Mouse (Mus musculus) heart, adult 8-10 months (tissue): Measurements from ENCODE around the gene Fam71b. TPM values are rescaled to one million over a fixed set of nuclear protein-coding genes. Genes with fewer than 3 reads are reported as not detected.

Experiments
- DNase-seq: peaks from one replicate; pipeline ENCODE4 v3.0.0; 2022; ENCODE audit warnings: low spot score
- total RNA-seq, 4 experiments: library from RNA; stranded (reverse); gene quantifications; 2 replicates each; pipeline ENCODE4 v1.2.4; 2022

The Fam71b gene
- total RNA-seq, result not detected

DNA sequence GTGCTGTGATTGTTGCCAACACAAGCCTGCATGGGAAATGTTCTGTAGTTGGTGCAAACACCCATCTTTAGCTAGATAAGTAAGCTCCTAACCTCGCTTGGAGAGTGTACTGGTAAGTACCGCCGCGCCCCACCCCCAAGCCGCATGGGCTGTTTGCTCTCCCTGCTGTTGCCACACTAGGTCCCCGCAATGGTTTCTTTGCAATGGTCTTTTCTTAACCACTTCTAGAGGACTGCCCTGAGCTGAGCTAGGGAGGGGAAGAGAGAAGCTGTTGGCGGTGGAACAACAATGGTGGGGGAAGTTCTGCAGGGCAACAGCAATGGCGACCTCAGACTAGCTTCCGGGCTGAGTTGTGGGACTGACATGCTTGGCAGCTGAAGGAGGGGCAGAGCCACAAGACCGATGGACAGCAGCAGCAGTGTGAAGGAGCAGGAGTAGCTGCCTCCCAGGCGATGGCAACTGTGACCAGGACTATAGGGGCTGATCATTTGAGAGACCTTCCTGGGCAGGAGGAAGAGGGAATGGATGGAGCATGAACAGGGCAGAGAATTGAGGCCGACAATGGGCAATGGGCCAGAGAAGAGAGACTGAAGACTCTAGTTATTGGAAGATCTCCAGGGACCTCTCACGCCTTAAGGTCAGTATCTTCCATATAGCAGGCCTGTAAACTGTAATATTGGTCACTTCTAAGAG lies at the start of gene Fam71b:
Gene Fam71b, plus strand, starts transcription at position 393 of the 693 bp plus-strand sequence.
- DNase-seq, result no peak

DNA sequence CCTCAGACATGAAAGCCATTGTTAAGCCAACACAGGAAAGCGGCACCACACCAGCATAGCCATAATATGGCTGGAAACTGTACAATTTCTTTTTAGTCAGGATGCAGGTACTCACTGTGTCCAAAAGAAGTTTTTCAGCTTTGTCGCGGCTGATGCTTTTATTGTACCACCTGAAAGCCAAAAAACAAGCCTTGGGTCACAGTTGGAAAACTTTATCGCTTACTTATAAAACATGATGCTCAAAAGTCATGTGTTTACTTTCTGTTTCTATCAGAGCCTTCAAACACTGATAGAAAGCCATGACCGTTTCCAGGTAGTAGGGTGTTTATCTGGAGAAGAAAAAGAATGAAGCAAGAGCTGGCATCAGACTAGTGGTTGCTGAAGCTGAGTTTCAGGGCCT lies 48.6 kb upstream of the Fam71b start:
- no peak for DNase-seq

DNA sequence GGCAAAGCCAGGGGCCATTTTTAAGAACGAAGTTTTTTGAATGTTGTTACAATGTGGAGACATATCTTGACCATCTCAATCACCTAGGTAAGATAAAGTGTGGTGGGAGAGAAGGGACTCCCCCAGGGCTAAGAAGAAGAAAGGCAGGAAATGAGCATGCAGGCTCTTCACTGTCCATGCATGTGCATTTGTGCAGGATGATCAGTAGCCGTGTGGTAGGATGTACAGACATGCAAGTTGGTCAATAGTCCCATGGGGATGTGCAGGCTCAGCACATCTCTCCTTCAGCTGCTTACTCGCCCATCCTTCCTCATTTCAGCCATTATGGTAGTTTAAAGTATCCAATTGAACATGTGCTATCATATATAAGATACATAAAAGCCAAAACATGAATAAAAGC lies 47.9 kb upstream of the Fam71b start:
- no peak for DNase-seq

DNA sequence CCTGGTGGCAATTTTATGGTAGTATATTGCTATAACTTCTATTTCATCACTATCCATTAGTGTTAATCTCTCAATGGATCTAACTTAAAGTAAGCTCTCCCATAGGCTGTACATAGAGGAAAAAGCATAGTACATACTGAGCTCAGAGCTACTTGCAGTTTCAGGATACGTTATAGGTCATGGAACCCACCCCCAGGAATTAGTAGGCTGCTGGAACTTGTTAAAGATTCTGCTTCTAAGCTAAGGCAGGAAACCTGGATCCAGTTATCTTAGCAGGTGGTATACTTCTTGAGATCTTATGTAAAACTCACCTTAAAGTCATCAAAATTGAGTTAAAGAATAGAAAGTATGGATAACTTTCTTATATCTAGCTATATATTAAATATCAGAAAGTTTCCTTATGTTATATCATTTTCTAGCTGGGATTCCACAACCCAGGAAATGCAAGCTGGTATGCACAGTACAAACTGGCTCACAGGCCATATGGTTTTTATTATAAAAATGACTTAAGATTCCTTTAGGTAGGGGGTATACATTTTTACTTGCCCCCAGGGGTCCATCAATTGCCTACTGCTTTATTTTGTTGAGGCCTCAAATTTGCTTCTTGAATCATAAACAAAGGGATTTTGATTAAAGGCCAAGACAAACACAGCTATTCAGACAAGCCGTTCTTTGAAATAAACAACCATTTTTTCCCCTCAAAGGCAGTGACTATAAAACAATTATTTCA lies 46.5 kb upstream of the Fam71b start:
- no peak for DNase-seq

DNA sequence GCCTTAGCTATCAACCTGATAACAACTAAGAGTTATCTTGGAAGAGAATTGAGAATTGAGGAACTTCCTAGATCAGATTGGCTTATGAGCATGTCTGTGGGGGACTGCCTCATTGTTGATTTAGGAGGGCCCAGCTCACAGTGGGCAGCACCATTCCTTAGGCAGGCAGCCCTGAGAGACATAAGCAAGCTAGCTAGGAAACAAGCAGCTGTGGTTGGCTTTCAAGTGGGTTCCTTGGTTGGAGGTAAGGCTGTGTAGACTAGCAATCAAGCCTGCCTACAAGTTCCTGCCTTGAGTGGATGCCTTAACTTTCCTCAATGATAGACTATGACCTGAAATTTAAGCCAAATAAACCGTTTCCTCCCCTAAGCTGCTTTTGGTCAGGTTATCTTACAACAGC lies 38.0 kb upstream of the Fam71b start:
- no peak for DNase-seq

DNA sequence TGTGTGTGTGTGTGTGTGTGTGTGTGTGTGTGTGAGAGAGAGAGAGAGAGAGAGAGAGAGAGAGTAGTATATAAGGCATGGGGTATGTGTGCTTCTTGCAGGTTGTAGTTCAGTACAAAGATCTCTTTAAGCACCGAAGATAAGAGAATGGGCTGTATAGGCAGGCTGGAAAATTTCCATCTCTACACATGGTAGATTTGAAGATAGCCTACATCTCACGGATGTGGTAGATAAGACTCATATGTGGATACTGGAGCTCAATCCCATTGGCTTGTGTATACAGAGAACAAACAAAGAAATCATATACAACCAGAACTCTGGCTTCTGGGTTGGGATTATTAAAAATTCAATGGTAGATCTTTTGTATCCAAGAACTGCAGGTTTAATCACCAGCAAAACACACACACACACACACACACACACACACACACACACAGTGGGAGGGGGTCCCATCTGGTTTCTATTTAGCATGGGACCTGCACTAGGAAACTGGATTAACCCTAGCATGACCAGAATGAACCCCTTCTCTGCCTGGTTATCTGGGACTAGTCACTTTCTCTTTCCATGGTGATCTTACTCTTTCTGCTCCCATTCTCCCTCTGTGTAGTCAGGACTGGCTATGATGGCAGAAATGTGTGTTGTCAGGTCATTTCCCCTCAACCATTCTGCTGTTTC lies 35.2 kb upstream of the Fam71b start:
- DNase-seq, result no peak

DNA sequence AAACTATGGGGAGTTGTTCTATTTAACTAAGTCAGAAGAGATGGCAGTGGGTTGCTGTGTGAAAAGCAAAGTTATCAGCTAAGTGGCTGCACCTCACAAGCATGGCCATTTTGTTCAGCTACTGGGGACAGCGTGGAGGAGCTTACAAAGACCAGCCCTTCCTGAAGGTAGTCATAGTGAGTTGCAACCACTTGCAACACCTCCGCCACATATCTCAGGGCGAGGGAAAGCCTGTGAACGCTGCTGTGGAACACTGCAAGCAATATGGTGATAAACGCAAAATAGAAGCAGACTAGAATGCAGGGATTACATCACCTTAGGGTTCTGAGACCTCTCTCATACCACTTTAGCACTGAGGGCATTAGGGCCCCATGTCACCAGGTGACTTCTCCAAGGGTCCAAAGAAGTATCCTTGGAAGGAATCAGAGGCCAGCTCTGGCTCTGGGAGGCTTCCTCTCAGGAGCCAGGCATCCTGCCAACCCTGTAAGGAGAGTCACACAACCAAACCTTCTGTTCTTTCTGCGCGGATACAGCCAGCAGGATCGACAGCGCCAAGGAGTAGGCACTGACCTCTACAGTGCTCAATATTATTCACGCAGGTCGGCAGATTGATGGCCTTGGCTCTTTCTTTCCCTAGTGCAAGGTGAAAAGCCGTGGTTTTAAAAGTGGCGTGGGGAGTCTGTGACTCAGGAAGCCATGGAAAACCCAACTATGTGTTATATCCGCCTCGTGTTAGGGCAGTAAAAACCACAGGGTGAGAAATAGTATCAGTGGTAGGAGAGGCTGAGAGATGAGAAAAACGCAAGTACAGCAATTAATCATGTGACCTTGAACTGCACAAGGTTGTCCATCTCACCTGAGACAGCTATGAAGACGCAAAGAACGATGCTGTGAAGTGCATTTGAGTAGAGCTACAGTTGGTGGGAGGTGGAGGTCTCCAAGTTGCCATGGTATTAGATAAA lies 34.0 kb upstream of the Fam71b start:
- no peak for DNase-seq

DNA sequence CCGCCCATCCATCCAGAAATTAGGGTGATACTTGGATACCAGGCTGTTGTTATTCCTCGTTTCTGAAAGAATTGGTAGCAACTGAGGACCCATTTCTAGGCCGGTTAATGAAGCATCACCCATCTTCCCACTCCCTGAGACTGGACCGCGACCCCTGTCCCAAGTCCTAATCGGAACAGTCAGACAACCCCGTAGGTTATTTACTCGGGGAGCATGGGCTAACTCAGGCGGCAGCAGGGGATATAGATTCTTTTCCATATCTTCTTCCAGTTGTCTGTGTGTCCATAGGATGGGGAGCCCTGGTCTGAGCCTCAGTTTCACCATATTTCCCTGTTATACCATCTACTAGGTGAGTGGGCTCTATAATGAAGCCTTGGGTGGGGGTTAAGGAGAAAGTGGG lies 32.5 kb upstream of the Fam71b start:
- no peak for DNase-seq

DNA sequence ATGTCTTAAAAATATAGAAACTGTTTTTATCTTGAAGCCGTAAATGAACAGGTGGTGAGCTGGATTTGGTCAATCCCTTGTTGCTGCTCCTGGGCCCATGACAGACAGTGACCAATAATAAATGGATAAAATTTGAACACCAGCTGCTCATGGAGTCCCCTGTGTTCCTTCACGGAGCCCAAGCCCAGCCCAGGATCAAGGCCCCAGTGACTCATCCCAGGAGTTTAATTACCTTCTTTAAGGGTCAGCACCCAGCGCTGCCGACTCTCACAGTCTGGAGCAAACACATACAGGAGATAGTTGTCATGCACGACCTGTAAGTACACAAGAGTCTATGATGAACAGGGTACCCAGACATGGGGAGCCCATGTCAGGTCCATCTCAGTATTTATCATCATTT lies 30.6 kb upstream of the Fam71b start:
- DNase-seq, result no peak

DNA sequence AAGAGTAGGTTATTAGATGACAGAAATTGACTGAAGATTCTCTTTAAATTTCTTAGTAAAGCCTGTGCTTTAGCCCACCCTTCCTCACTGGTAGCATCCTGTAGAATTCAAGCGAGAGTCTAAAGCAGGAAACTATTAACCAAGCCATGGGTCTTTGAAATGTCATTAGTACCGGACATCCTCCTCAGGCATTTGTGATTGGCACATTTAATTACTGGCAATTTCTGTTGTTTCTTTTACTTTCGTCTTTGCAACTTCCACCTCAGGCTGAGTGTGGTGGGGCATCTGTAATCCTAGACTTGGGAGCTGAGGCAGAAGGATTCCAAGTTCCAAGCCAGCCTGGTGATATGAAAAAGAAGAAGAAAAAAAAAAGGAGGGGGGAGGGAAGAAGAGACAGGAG lies 30.0 kb upstream of the Fam71b start:
- DNase-seq, result no peak

DNA sequence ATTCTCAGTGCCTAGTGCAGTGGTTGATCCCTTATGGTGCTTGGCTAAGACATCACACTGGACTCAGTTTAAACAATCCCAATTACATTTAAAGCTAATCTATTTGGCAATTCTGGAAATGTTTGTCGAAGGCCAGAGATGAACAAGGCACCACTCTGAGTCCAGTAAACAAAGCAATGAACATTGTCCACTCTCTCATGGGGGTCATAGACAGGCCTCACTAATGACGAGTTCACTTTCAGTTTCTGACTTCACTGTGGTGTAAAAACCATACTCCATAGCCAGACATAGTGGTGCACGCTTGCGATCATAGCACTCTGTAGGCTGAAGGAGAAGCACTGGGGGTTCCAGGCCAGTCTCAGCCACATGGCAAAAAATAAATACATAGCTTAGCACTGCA lies 25.9 kb upstream of the Fam71b start:
- no peak for DNase-seq

DNA sequence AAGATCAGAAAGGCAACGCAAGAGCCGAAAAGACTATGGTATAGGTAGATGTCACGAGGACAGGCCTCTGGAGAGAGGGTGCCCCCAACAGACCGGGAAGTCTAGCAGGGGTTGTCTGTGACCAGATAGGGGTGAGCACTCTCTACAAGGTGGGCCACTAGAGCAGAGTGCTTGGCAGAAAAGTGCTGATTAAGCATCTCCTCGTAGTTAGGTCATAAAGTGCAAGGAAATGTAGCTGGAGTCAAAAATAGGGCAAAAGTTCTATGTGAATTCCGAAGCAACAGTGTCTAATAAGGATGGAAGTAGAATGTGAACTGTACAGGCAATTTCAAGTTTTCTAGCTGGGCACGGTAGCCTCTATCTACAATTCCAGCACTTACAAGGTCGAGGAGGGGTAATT lies 25.1 kb upstream of the Fam71b start:
- no peak for DNase-seq

DNA sequence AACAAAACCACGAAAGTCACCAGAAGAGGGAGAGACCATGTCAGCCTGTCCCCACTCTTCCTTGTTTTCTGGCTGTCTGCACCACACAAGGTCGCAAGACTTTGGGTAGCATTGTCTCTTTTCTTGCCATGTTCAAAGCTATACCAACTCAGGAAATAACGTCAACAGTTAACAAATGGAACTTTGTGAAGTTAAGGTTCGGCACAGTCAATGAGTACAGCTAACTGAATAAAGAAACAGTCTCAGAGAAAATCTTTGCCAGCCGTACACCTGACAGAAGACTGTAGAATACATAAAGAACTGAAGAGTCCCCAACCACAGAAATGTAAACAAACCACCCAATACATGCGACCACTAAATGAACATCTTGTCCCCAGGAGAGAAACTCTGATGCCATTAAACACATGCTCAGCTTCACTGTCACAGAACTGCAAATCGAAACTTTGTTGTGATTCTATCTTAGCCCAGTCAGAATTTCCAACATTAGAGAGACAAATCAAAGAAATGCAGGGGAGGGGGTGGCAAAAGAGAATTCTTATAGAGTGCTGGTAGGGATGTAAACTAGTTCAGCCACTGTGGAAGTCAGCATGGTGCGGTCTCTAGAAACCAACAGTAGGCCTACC lies 23.9 kb upstream of the Fam71b start:
- no peak for DNase-seq

DNA sequence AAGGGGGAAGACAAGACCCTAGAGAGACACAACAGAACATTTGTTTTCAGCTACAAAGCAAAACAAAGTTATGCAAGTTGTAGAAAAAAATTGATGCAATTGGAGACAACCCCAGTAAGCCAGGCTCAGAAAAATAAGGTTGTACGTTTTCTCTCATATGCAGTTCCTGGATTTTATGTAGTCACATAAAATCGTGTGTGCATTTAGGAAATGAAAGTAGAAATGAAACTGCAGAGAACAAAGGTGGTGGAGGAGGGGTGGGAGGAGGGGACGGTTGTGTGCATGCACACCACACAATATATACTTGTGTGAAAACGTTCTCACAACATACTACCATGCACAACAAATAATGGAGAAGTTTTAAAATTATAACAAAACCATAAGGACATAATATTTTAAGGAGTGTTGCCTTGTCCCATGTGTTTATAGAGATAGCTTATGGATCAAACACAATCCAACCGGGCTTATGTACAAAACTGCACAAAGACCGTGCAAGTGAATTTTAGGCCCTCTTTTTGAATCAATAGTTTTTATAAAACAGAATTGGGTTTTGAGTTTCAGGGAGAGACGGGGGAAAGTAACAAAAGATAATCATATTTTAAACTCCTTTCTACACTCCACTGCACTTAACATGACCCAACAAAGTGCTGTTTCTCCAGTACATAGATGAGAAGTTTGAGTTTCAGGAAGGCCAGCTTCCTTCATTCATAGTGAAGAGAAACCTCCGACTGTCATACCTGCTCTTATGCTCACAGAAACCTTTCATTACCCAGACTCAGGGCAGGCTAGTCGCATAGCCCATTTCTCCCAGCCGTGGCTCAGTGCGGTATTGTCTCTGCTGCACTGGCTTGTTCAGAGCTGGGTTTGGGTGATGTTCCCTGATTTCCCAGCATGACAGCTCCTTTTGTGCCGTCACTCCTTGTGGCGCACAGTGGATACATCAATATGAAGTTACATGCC lies 23.0 kb upstream of the Fam71b start:
- no peak for DNase-seq

DNA sequence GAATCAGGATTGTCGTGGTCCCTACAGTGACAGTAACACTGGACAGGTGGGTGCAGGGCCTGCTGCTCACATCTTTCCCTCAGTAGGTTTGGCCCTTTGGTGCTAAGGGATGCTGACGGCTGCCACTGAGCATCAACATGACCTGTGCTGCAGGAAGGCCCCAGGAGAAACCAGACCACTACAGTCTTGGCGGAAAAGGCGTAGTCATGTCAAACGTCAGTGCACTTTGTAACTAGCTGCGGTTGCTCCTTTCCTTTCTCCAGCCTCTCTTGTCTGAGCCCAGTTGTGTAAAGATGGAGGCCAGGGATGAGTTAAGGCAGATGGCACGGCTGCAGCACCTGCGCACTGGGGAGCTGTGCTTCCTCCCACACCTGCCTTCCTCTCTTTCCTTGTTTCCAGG lies 21.3 kb upstream of the Fam71b start:
- DNase-seq, result no peak

DNA sequence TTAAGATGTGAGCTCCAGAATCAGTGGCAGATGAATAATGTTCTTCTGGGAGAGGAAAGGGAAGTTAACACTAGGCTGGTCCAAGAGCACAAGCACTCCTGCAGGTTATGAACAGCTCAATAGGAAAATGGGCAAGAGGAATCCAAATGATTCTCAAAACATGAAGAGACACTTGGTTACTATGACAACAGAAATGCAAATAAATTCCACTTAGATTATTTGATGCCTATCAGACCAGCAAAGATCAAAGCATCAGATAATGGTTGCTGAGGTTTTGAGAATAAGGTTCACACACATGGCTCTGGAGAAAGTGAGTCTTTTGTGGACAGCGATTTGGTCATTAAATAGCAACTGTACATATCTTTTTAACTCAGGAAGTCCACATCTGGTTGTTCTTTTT lies 19.0 kb upstream of the Fam71b start:
- DNase-seq, result no peak

DNA sequence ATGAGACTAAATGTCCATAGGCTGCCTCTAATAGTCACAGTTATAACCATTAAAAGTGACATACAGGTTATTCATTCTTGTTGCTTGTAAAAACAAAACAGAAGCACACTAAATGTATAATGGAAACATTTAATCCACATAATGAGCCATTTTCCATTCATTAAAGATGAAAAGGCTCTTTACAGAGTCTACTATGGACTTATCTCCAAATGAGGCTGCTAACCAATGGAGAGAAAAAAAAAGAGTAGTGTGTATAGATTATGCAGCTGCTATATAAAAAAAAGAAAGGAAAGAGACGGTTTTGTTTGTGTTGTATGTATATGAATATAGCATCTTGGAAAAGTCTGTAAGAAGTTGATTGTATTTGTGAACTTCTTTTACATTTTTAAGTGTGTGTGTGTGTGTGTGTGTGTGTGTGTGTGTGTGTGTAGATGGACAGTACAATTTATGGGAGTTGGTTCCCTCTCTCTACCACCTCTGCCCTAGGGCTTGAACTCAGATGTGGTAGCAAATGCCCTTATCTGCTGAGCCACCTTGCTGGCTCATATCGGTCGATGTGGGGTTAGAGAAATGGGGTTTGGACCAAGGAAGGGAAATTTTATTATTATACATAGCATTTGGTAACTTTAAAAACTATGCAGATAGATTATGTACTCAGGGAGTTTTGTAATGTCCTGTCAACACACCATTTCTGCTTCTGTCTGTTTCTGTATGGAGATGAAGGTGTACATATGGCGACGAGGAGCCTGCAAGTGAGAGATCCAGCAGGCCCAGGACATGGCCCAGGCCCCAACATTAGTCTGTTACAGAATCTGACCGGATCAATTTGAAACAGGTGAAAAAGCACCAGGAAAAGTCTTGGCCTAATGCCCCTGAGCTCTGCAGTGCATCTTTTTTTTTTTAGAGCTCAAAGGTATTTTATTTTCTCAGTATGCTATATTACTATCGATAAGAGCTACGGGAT lies 18.3 kb upstream of the Fam71b start:
- DNase-seq, result no peak

DNA sequence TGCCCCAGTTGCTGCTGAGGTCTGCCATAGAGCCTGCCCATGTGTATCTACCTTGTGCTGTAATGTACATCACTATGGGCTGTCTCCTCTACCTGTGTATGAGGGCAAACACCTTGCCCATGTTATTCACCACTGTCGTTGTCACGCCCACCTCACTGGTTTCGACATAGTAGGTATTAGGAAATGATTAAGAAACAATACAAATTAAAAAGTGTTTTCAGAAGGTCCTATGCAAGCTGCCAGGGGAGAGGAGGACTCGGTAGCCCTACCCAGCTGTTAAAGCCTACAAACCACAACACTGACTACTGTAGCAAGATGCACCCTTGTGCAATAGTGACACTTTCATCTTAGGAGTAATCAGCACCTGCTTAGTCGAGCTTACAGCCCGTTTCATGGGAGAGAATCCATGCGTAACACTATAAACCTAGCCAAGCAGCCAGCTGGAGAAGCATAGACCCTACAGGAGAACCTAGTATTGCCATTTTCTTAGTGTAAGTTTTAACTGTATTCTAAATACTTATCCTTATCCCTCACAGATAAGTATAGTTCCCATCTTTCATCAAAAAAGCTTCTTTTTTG lies 16.2 kb upstream of the Fam71b start:
- DNase-seq, result no peak

DNA sequence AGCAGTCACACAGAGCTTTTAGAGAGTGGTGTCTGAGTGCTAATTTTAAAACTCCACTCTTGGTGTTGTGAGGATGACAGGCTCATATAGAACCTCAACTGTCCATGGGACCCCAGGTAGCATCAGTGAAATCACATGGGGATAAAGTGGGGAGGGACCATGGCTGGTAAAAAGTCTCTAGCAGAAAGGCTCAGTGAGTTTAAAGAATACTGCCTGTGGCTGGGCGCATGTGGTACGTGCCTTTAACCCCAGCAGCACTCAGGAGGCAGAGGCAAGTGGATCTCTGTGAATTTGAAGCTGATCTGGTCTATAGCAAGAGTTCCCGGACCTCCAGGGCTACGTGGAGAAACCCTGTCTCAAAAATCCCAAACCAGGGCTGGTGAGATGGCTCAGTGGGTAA lies 13.9 kb upstream of the Fam71b start:
- DNase-seq, result no peak
